Mouse (Mus musculus): ENCODE measurements around the gene Sft2d2.

Sft2d2 gene

DNA sequence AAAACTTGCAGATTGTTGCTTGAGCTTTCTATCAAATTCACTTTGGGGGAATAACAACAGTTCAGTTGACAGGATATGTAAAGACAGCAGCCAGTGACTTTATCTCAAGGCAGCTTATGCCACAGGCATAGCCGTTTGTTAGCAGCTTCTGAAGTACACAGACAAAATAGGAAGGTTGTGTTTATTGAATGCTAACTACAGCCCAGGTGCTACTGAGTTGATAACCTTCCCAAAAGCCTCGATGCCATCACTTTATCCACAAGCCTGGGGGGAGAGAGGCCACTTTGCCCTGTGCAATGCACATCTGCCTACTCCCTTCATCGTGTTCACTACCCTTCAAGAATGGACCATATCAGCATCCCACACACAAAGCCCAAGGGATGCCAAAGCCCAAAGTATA, 54.0 kb downstream of the Sft2d2 start:
- no peak for DNase-seq (ENCODE audit: extremely low read depth, low read depth, low spot score)

- DNase-seq (ENCODE audit: extremely low read depth, low read depth, low spot score): no peak
These were observed 60.4 kb downstream of the Sft2d2 start for GRCm38 (mm10) chr1:165133858-165134257.

DNA sequence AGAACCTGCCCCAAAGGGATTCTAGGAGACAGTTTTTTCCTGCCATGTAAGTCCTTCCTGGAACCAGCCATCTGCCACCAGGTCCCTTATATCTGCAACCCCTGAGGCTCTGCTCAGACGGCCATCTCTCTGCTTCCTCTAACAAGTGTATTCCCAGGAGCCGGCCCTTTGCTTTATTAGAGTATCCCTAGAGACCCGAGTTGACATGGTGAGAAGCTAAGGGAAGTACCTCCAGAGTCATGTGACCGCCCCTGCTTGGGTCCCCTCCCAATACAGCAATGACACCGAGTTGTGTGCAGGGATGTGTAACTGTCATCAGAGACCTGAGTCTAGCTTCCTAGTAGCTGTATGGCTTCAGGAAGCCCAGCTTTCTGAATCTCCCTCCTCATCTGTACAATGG, 61.0 kb downstream of the Sft2d2 start:
- no peak for DNase-seq (ENCODE audit: extremely low read depth, low read depth, low spot score)

GRCm38 (mm10) chr1:165132187-165132877, 61.9 kb downstream of the Sft2d2 start:
- no peak for DNase-seq (ENCODE audit: extremely low read depth, low read depth, low spot score)

DNA sequence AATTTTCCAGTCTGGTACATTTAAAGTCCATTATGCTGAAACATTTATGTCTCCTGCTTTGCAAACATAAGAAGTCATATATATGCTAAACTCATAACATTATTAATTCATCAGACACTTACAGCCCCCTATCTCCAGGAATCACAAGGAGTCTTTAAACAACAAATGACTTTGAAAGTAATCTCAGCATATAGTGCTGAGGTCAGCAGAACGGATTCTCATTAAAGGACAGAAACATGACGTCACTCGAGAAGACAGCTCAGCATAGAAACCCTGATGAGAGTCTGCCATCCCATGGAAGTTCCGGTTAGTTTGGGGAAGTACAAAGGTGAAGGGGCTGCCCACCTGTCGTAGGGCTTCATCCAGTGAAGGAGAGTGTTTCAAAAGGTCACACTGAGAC, 64.7 kb downstream of the Sft2d2 start:
- no peak for DNase-seq (ENCODE audit: extremely low read depth, low read depth, low spot score)

Measured in fat pad, adult 2 months (tissue).